Mouse (Mus musculus): ENCODE data around the gene Usp4.
A peak's percentile ranks its signal among the peaks of the same experiment; 100 is the strongest.

The Usp4 gene

DNA sequence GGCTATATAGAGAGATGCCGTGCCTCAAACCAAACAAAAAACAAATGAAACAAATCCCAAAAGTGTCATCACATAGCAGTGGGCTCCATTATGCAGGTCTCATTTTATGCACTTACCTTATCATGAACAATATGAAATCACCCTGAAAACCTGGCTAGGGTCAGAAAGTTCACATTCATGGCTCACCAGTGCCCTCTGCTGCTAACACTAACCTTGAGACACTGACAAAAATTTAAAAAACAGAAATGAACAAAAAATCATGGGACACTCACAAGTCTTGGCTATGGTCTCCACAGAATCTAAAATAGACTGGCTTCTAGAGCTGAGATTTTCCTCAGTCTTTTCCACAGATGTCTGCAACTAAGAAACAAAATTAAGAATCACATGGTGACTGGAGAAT is 64.6 kb downstream of the Usp4 start:
- DNase-seq: peak; percentile 18

DNA sequence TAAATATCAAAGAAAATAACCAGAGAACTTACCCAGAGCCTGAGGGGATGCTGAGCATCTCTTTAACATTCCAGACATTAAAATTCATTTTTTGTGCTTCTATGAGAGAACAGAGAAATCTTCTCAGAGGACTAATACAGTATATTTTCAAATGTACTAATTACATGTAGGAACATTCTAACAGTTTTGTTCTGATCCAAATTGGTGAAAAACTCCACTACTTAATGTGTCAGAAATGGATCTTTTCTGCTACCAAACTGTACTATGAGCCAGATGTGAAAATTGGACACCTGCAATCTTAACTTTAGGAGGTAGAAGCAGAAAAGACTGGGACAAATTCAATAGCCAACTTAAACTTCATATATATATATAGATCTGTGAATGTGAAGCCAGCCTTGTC is 80.7 kb downstream of the Usp4 start, which contains the start of gene Ccdc36:
Gene Ccdc36, minus strand, starts transcription at position 101 of the 400 bp plus-strand sequence.
- DNase-seq: no peak

DNA sequence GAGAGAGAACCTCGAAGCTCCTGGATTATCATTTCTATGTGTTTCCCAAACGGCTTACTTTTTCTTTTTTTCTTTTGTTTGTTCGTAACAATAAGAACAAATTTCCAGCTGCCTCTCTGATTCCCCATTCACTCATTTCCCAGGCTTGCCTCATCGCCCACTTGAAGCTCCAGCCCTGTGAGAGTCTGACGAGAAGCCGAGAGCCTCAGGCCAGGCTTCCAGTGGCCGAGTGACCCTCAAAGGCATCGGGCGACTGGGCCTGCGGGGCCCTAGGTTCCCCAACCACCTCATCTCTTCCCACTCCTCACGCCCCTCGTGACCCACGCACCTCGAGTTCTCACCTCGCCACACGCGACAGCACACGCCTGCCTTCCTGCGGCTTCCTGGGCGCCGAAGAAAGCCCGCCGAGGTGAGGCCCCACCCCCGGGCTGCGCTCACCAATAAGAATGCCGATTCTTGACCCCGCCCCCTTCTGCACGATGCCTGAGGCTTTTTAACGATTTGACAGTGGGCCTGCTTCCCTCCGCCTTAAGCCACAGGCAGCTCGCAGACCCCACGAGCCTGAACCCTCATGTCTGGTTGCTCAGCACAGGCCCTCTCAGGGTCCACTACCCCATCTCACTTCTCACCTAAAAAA is 83.9 kb downstream of the Usp4 start:
- DNase-seq: no peak

DNA sequence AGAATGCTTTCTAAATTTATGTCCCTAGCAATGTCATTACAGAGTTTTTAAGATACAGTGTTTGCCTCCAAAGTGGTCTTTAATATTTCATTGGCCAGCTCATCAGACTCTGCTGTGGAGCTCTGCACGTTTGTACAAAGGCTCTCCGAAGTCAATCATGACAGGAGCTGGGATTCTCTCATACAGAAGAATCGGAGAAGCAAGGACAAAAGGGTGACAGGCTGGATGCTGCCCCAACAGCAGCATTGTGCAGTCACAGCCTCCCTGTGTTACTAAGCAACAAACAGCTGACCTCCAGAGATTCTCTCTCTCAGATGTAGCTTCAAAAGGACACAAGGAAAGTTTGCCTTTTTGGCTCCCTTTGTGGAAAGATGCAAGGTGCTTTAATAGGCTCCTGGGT is 88.5 kb downstream of the Usp4 start, which contains the start of gene BC048562:
Gene BC048562, plus strand, starts transcription at position 301 of the 400 bp plus-strand sequence.
- DNase-seq: no peak

DNA sequence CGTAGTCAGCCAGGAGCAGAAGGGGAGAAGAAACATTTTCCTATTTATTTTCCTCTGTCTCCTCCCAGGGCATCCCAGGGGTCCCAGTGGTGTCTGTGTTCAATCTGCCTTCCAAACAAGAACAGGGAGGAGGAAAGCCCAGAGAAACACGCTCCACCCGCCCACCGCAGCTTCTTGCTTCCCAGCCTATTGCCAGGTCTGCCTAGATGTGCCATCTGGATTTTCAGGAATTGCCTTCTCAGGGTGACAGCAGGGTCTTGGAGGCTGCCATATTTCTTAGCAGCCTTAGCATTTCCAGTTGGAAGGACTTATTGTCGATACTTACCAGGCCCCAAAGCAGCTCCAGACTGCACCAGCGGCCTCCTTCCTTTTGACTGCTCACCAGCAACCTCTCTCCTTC is 91.5 kb downstream of the Usp4 start:
- DNase-seq: no peak

DNA sequence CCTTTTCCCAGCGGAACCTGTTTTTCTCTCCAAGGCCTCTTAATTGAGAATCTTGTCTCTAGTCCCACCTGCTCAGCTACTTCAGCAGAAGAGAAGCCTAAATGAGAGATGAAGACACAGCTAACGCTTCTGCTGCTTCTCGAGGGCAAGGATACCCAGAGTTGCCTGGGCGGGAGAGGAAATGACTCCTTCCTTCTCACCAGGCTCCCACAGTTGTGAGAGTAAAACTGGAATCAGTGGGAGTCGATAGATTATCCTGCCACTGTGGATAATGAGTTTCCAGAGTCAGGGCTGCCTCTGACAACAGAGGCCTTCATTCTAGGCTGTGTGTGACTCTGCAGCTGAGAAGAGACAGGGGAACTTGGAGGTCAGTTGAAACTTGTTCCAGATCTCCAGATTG is 92.8 kb downstream of the Usp4 start:
- no peak for DNase-seq

DNA sequence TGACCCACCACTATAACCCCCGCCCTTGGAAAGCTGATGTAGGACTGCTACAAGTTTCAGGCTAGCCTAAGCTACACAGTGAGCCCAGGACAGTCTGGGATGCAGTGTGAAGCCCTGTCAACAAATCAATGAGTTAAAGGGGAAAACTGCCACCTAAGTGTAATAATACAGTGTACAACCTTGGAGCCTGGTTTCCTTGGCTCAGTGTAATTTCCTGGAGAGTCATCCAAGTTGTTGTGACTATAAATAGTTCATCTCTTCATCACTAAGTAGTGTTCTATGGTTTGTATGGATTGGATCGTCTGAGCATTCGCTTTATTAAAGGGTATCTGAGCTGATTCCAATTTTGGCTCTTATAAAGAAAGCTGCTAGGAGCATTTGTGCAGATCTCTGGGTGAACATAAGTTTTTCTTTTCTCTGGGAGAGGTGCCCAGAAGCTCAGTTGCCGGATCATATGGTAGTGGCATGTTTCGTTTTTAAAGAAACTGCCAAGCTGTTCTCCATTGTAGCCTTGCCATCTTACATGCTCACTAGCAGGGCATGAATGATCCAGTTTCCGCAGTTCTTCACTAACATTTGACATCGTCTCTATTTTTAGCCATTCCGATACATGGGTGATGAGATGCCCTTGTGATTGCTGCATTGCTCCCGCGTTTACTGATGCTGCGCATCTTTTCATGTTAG is 93.7 kb downstream of the Usp4 start:
- DNase-seq: peak; percentile 37

All from cerebellum, adult 9-10 months (tissue).